Mouse (Mus musculus): ENCODE data around the gene Cyth2. TPM values are rescaled to one million over a fixed set of nuclear protein-coding genes. Genes with fewer than 3 reads are reported as not detected.

The Cyth2 gene
- polyA plus RNA-seq, 1 experiment, result 157 TPM

- no peaks in the 10 kb centered on the region for H3K36me3 ChIP-seq (replicated peaks; ENCODE audit: low read length)
- no peak overlapping the region for H3K4me3 ChIP-seq (replicated peaks)
- H3K27me3 ChIP-seq (replicated peaks), result peaks cover 55% of the 10 kb centered on the region
- peaks cover 15% of the 10 kb centered on the region for H3K9me3 ChIP-seq
- peaks cover 28% of the 10 kb centered on the region for H3K4me1 ChIP-seq
- TF ChIP-seq GATA1 (IDR thresholded peaks at IDR 0.05; ENCODE audit: borderline replicate concordance, low read length), result no peak
Measured at GRCm38 (mm10) chr7:45770427-45771082, 43.8 kb downstream of the Cyth2 start.

GRCm38 (mm10) chr7:45767500-45767899 is 46.9 kb downstream of the Cyth2 start:
- Histone ChIP-seq H3K27me3 (replicated peaks) (peaks cover 39% of the 10 kb centered on the region), H3K4me1 (peaks cover 23% of the 10 kb centered on the region), H3K36me3 (replicated peaks; ENCODE audit: low read length) (no peaks in the 10 kb centered on the region), H3K4me3 (replicated peaks) (no peak overlapping the region), H3K9me3 (peaks cover 8% of the 10 kb centered on the region)
- TF ChIP-seq FLI1 (IDR thresholded peaks at IDR 0.05; ENCODE audit: low read length) (no peak), GATA1 (IDR thresholded peaks at IDR 0.05; ENCODE audit: borderline replicate concordance, low read length) (no peak)

- H3K9me3 ChIP-seq, result peaks cover 8% of the 10 kb centered on the region
- no peak for TF ChIP-seq FLI1 (IDR thresholded peaks at IDR 0.05; ENCODE audit: low read length)
- no peak for TF ChIP-seq GATA1 (IDR thresholded peaks at IDR 0.05; ENCODE audit: borderline replicate concordance, low read length)
Measured at GRCm38 (mm10) chr7:45766764-45767163, 47.6 kb downstream of the Cyth2 start.

GRCm38 (mm10) chr7:45765995-45766394 is 48.4 kb downstream of the Cyth2 start:
- H3K27me3 ChIP-seq (replicated peaks), result peaks cover 36% of the 10 kb centered on the region
- peaks cover 8% of the 10 kb centered on the region for H3K9me3 ChIP-seq
- TF ChIP-seq FLI1 (IDR thresholded peaks at IDR 0.05; ENCODE audit: low read length), result no peak
- TF ChIP-seq GATA1 (IDR thresholded peaks at IDR 0.05; ENCODE audit: borderline replicate concordance, low read length), result no peak
- H3K4me3 ChIP-seq (replicated peaks), result no peak overlapping the region
- H3K4me1 ChIP-seq, result peaks cover 15% of the 10 kb centered on the region
- no peaks in the 10 kb centered on the region for H3K36me3 ChIP-seq (replicated peaks; ENCODE audit: low read length)

More at GRCm38 (mm10) chr7:45766764-45767163, 47.6 kb downstream of the Cyth2 start:
- peaks cover 37% of the 10 kb centered on the region for H3K27me3 ChIP-seq (replicated peaks)
- no peaks in the 10 kb centered on the region for H3K36me3 ChIP-seq (replicated peaks; ENCODE audit: low read length)
- no peak overlapping the region for H3K4me3 ChIP-seq (replicated peaks)
- H3K4me1 ChIP-seq, result peaks cover 22% of the 10 kb centered on the region

GRCm38 (mm10) chr7:45760151-45760550 is 54.2 kb downstream of the Cyth2 start:
- H3K36me3 ChIP-seq (replicated peaks; ENCODE audit: low read length), result no peaks in the 10 kb centered on the region
- TF ChIP-seq FLI1 (IDR thresholded peaks at IDR 0.05; ENCODE audit: low read length), result no peak
- no peak for TF ChIP-seq GATA1 (IDR thresholded peaks at IDR 0.05; ENCODE audit: borderline replicate concordance, low read length)
- H3K4me1 ChIP-seq, result peaks cover 7% of the 10 kb centered on the region; the same call in 1 of the 2 replicates
- no peaks in the 10 kb centered on the region for H3K9me3 ChIP-seq
- H3K4me3 ChIP-seq (replicated peaks), result no peak overlapping the region
- peaks cover 50% of the 10 kb centered on the region for H3K27me3 ChIP-seq (replicated peaks)

- Histone ChIP-seq H3K36me3 (replicated peaks; ENCODE audit: low read length) (no peaks in the 10 kb centered on the region), H3K9me3 (no peaks in the 10 kb centered on the region), H3K4me1 (peaks cover 7% of the 10 kb centered on the region; the same call in 1 of the 2 replicates), H3K4me3 (replicated peaks) (no peak overlapping the region), H3K27me3 (replicated peaks) (peaks cover 48% of the 10 kb centered on the region)
- TF ChIP-seq FLI1 (IDR thresholded peaks at IDR 0.05; ENCODE audit: low read length) (no peak), GATA1 (IDR thresholded peaks at IDR 0.05; ENCODE audit: borderline replicate concordance, low read length) (no peak)
Measured at GRCm38 (mm10) chr7:45759400-45759799, 55.0 kb downstream of the Cyth2 start.

Other genes starting within 250 kb of the Cyth2 start
- gene Bcat2, start 244.4 kb downstream of the Cyth2 start, polyA plus RNA-seq (2012; ENCODE audit: insufficient read depth, low replicate concordance), result 20.6 and 56.4 TPM in 2 replicates
- not detected in 2 replicates for gene Fgf21, start 199.1 kb downstream of the Cyth2 start, polyA plus RNA-seq (2012; ENCODE audit: insufficient read depth, low replicate concordance)
- 1.1 TPM in 1 of 2 replicates, not detected in the other for gene Fut1, start 197.3 kb downstream of the Cyth2 start, polyA plus RNA-seq (2012; ENCODE audit: insufficient read depth, low replicate concordance)
- gene Izumo1, start 192.8 kb downstream of the Cyth2 start, polyA plus RNA-seq (2012; ENCODE audit: insufficient read depth, low replicate concordance), result not detected in 2 replicates
- 0.36 TPM in 1 of 2 replicates, not detected in the other for gene Rasip1, start 187.1 kb downstream of the Cyth2 start, polyA plus RNA-seq (2012; ENCODE audit: insufficient read depth, low replicate concordance)
- not detected in 2 replicates for gene Mamstr, start 174.6 kb downstream of the Cyth2 start, polyA plus RNA-seq (2012; ENCODE audit: insufficient read depth, low replicate concordance)
- gene Fut2, start 148.2 kb downstream of the Cyth2 start, polyA plus RNA-seq (2012; ENCODE audit: insufficient read depth, low replicate concordance), result not detected in 2 replicates
- not detected in 2 replicates for gene Ntn5, start 130.6 kb downstream of the Cyth2 start, polyA plus RNA-seq (2012; ENCODE audit: insufficient read depth, low replicate concordance)
- gene Sec1, start 120.2 kb downstream of the Cyth2 start, polyA plus RNA-seq (2012; ENCODE audit: insufficient read depth, low replicate concordance), result not detected in 2 replicates
- gene Car11, start 114.7 kb downstream of the Cyth2 start, polyA plus RNA-seq (2012; ENCODE audit: insufficient read depth, low replicate concordance), result 1.1 and 3.5 TPM in 2 replicates
- gene Dbp, start 109.5 kb downstream of the Cyth2 start, polyA plus RNA-seq (2012; ENCODE audit: insufficient read depth, low replicate concordance), result 23.4 and 41.9 TPM in 2 replicates
- 10,199 and 14,647 TPM in 2 replicates for gene Rpl18, start 99.1 kb downstream of the Cyth2 start, polyA plus RNA-seq (2012; ENCODE audit: insufficient read depth, low replicate concordance)
- 242 and 413 TPM in 2 replicates for gene Sphk2, start 96.6 kb downstream of the Cyth2 start, polyA plus RNA-seq (2012; ENCODE audit: insufficient read depth, low replicate concordance)
- not detected in 2 replicates for gene Fam83e, start 93.4 kb downstream of the Cyth2 start, polyA plus RNA-seq (2012; ENCODE audit: insufficient read depth, low replicate concordance)
- not detected in 2 replicates for gene Spaca4, start 88.8 kb downstream of the Cyth2 start, polyA plus RNA-seq (2012; ENCODE audit: insufficient read depth, low replicate concordance)
- gene Lmtk3, start 30.8 kb downstream of the Cyth2 start, polyA plus RNA-seq (2012; ENCODE audit: insufficient read depth, low replicate concordance), result 0.67 and 0.79 TPM in 2 replicates
- gene Sult2b1, start 29.9 kb downstream of the Cyth2 start, polyA plus RNA-seq (2012; ENCODE audit: insufficient read depth, low replicate concordance), result 1.00 TPM in 1 of 2 replicates, not detected in the other
- 0.08 and 0.82 TPM in 2 replicates for gene Kcnj14, start 10.2 kb upstream of the Cyth2 start, polyA plus RNA-seq (2012; ENCODE audit: insufficient read depth, low replicate concordance)
- 6.0 and 20.5 TPM in 2 replicates for gene Grwd1, start 16.4 kb upstream of the Cyth2 start, polyA plus RNA-seq (2012; ENCODE audit: insufficient read depth, low replicate concordance)
- gene Kdelr1, start 58.2 kb upstream of the Cyth2 start, polyA plus RNA-seq (2012; ENCODE audit: insufficient read depth, low replicate concordance), result 331 and 1,292 TPM in 2 replicates
- gene Grin2d, start 63.8 kb upstream of the Cyth2 start, polyA plus RNA-seq (2012; ENCODE audit: insufficient read depth, low replicate concordance), result 0.31 and 2.6 TPM in 2 replicates
- 2.7 and 6.4 TPM in 2 replicates for gene Syngr4, start 82.1 kb upstream of the Cyth2 start, polyA plus RNA-seq (2012; ENCODE audit: insufficient read depth, low replicate concordance)
- gene Tmem143, start 82.4 kb upstream of the Cyth2 start, polyA plus RNA-seq (2012; ENCODE audit: insufficient read depth, low replicate concordance), result 19.2 and 32.5 TPM in 2 replicates
- 176 and 453 TPM in 2 replicates for gene Emp3, start 106.8 kb upstream of the Cyth2 start, polyA plus RNA-seq (2012; ENCODE audit: insufficient read depth, low replicate concordance)
- gene Ccdc114, start 109.5 kb upstream of the Cyth2 start, polyA plus RNA-seq (2012; ENCODE audit: insufficient read depth, low replicate concordance), result 0.82 TPM in 1 of 2 replicates, not detected in the other
- not detected in 2 replicates for gene Abcc6, start 215.7 kb upstream of the Cyth2 start, polyA plus RNA-seq (2012; ENCODE audit: insufficient read depth, low replicate concordance)
- gene Nomo1, start 219.1 kb upstream of the Cyth2 start, polyA plus RNA-seq (2012; ENCODE audit: insufficient read depth, low replicate concordance), result 172 and 218 TPM in 2 replicates